Mouse (Mus musculus) cerebellum, adult (tissue): Measurements from ENCODE around the gene Wnt4.

Experiments used
- ATAC-seq: cut with Nextera tagmentation; 2 replicates; pipeline ENCODE4 v1.9.2; 2017; ENCODE audit warnings: mild to moderate bottlenecking, moderate library complexity, mixed read lengths; ENCODE audit not compliant: insufficient number of reproducible peaks, low FRiP score, low TSS enrichment

Gene Wnt4

DNA sequence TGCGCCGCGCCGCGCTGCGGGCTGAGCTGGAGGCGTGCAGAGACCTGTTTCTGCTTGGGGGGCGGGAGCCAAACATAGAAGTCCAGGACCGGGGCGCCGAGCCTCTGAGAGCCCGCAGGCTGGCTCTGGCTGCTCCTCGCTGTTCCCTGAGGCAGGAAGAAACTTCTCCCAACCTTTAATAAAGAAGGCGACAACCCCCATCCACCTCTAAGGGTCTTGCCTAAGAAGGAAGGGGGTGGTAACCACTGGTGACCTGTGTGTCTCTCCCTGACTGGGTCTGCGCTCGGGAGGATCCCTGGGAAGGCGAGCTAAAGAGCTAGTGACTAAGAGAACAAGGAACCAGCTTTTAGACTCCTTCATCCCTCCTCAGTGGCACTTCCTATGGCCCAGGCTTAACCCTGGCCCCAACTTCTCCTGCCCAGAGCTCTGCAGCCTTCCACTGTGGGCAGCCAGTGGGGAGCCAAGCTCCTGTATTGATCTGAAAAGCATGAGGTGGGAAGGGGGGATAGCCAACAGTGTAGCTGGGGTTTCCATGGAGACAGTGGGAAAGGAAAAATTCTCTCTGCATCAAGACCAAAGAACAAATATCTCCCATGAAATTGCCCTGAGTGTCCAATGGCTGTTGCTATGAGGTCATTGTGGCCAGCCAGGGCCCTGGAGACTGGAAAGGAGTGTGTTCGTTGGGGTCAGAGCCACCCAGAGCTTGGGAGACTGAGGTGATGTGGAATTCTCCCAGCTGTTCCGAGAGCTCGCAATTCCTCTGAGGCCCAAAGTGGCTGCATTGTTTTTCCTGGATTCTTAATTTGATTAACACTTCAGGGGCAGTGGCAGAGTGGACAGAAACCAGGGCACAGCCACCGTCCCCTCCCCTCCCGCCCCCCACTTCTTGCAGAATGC is 1.1 kb downstream of the Wnt4 start:
- no peak for ATAC-seq

DNA sequence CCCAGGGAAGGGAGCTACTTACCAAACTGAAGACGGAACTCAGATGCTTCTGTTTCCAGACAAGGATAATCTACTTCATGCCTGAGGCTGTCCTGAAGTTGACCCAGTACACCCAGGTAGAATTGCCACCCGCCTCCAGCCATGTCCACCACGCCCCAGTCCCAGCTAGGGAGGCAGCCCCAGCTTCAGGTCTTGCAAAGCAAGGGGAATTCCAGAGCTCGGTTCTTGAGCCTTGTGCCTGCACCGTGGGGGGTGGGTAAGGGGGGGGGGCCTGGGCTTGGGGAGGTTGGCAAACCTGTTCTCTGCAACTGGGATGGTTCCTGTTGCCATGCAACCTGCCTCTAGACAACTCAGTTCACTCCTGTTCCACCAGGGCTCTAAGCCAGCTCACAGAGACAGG is 2.1 kb downstream of the Wnt4 start:
- ATAC-seq: no peak

DNA sequence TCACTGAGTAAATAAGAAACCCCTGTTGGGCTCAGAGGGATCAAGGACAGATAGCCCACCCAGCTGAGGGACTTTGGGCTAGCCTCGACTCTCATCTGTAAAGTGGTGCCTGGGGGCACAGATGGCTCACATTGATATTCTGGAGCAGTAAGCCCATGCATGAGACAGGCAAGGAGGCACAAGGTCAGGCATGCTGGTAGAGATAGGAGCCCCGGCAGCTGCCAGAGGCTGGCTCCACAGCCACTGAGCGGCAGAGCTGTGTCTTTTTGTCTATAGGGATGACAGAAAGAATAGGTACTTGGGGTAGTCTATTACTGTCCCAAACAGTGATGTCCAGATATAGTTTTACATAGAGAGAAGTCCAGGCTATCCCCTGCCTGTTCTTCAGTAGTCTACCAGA is 4.0 kb downstream of the Wnt4 start:
- ATAC-seq: no peak

DNA sequence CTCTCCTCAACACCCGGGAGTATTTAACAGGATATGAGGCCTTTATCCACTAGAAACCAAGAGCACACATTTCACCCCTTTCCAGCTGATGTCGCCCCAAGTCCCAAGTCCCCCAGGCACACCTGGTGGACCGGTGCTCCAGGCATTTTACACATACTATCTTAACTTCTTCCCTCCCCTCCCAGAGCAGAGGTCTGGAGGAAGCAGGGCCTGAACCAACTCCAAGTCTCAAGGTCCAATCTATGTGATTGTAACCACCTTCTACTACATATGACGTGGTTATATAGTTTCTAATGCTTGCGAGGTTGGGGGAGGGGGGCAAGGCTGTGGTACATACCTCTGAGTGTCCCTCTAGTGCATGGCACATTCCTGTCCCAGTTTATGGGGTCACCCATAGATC is 4.8 kb downstream of the Wnt4 start:
- no peak for ATAC-seq

DNA sequence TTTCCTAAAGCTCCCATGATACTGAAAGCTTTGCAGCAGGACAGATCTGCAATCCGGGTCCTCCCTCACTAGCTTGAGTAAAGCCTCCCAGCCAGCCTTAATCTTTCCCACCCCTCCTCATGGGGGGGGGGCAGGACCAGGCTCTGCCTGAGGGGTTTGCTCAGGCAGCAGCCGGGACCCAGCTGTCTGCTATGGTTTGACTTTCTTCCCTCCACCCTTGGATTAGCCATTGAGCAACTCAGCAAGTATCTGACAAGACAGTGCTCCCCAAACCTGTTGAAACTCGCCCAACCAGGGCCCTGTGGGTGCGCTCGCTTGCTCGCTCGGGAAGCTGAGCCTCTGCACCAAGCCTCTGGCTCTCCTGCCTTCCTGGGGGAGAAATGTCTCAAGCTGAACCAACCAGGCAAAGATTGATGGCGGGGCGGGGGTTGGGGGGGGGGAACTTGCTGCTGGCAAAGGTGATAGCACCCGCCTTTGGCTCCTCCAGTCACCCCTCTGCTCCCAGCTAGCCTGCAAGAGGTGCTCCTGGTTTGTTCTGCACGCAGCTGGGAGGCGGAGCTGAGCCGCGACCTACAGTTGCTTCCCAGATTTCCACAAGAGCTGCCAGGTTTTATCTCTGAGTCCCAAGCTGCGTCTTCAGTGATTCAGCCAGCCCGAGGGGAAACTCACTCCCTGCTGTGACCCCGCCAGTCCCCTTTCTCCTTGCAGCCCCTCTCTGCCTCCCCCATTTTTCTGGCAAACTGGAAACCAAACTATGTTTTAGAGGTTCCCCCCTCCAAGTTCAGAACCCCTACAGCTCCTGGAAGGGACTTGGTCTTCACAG is 5.5 kb downstream of the Wnt4 start:
- ATAC-seq: no peak

DNA sequence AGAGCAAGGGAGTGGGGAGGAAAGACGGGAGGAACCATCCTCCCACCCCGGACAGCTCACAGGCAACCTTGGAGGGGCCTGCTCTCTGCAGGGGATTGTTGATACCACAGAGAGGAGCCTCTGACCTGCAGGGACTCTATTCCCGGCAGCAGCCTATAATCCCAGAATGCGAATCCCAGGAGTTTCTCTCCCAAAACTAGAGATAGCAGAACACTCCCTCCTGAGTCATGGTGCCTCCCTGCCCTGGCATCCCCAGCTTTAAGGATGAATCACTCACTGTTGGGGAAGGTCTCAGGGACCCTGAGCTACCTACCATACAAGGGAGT is 6.1 kb downstream of the Wnt4 start:
- ATAC-seq: no peak

DNA sequence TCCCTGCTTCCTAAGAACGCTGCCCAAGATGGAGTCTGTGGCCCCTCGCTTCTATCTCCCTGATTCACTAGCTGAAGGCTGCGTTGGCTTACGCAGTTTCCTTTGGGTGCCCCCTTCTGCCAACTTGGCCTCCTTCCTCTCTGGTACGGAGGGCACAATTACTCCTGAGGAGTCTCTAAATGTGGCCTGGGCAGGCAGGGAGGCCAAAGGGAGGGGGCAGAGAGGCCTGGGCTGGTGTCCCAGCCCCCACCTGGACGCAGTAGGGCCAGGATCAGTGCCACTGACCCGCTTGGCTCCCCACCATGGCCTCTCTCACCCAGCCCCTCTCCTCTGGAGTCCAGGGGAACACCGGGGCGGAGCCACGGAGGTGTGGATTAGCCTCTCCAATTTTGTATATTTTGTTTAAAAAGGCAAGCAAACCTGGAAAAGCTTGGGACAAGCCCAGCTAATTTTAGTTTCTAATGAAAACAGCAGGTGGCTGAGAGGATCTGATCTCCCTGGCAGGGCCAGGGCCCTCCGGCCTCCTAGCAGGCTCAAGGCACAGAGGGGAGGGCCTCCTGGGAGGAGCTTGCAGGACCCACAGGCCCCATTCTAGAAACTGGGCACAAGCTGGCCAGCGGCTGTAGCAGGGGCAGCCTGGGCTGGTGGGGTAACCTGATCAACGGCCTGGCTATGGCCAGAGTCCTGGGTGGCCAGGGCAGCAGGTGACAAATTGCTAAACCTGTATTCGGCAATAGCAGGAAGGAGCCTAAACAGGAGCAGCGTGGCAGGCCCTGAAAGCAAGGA is 8.8 kb downstream of the Wnt4 start:
- no peak for ATAC-seq

DNA sequence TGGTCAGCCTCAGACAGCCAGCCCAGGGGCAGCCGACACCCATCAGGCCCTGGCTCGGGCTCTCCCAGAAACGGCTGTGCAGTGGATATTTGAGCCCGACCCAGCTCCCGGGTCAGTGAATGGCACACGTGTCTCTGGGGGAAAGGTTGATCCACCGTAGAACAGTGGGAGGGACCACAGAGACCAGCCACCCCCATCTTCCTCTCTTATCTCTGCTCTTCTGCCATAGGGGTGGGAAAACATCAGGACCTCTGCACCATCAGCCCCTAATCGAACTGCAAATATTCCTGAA is 9.3 kb downstream of the Wnt4 start:
- ATAC-seq: no peak

DNA sequence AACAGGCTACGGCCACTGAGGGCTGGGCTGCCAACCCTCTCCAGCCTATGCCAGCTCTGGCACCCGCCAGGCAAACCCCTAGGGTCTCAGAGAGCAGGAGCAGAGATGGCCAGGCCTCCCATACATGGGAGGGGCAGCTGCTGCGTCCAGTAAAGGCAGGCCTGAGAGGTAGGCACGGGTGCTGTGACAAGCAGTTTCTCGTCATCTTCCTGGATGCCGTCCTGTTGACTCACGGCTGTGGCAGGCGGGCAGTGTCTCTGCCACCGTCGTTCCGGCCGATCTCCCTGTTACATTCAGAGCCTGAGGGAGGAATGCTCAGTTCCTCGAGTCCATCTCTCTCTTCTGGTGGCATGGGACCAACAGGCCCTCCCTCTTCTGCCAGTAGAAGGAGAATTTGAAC is 9.9 kb downstream of the Wnt4 start:
- ATAC-seq: no peak

DNA sequence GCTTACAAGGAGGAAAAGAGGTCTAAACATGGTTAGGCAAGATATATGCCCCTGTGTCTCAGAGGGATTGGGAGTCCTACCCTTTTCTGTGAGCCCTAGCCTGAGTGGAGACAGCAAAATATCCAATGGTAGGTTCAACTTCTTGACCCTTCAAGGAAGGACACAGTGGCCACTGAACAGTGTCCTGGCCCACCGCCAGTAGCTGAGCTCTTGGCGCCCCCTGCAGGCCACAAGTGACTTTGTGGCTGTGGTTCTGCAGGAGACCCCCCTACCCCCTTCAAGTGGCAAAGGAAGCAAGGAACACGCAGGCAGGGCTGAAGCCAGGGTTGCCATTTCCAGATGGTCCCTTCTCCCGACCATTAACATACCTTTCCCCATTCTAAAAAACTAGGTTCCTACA is 10.5 kb downstream of the Wnt4 start:
- no peak for ATAC-seq

DNA sequence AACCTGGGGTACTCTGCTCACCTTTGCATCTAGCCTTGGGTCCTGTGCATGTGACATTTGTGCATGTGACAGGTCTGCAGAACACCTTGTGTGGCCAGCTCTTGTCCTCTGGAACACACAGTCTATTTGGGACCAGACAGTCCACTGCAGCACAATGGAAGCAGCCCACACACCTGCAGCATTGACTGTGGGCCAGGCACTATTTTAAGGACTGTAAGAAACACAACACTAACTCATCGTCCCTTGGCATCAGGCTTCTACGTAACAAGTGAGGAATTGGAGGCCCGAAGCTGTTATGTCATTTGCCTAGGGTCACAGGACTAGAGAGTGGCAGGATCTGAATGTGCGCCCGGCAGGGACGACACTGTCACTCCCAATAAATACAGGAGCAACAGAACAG is 12.4 kb downstream of the Wnt4 start:
- ATAC-seq: no peak

DNA sequence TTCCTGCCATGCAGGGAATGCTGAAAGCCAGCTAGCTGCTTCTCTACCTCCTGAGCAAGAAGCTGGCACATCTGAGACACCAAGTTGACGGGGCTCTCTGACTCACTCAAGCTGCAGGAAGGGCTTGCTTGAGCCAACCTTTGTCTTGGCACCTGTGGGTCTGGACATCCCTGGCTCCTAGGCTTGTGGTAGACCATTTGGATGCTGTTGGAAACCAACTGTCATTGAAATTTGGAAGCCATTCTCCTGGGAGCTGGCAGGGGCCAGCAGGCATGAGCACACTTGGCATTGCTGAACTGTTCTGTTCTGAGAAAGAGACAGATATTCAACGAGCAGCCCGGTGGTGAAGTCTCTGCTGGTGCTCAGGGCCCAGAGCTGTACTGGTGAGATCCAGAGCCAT is 13.0 kb downstream of the Wnt4 start:
- ATAC-seq: peak; percentile 89

DNA sequence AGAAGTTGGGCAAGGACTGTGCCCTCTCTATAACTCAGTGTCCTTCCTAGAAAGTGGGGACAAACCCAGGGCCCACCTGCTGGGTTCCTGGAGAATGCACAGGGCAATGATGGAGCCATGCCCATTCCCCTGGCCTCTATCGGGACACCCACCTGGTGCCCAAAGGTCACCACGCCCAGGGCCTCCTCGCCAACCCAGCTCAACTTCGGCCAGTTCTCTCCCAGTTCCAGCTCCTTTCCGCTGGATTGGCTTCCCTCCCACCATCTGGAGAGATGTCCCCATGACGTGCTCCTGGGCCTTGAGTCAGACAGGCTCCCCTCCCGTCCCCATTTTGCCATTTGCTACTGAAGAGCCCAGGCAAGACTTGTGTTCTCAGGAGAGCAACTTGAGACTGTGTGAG is 15.3 kb downstream of the Wnt4 start:
- no peak for ATAC-seq

DNA sequence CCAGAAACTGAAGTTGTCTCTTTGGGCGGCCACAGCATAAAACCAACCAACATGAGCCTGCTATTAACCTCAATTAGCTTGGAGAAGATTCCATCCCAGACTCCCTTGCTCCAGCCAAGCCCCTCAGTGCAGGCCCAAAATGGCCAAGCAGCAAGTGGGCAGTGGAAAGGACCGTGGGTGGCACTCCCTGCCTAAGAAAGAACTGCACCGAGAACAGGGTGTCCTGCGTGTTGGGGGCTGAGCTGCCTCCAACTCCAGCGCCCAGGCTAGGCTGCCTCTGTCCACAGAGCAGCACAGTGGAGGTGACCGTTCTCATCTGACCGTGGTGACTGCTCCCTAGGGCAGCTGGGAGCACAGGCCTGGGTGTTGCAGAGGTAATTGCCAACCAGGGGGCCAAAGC is 16.7 kb downstream of the Wnt4 start:
- ATAC-seq: no peak

DNA sequence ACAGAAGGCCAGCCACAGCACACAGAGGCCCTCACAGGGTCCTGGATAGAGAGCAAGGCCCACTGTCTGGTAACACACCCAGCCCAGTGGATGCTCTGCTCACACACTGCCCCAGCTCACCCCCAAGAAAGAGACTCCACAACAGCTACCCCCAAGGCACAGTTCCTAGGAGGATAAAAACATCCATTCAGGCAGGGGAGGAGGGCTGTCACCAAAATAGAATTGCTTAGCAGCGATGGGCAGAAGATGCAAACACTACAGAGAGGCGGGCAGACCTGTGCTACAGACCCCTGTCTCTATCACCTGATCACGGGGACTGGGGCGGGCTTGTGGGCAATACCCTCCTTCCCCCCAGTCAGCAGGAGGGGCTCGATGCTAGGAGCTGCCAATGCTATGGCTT is 17.2 kb downstream of the Wnt4 start:
- ATAC-seq: no peak

DNA sequence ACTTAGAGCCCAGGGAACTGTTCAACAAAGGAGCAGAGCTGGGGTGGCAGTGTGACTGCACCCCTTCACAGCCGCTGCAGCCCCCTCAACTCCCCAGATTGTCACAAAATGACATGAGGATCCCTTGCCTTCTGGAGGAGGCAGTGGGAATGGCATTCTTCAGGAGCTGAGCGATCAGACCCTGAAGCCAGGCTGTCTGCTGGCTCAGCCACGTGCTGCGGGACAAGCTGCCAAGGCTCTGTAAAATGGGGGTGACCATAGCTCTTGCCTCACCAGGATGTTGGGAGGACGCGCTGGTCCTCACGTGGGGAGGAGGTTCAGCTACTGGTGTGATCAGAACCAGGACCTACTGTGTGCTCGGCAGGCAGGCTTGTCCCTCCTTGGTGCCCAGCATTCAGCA is 17.7 kb downstream of the Wnt4 start:
- no peak for ATAC-seq

DNA sequence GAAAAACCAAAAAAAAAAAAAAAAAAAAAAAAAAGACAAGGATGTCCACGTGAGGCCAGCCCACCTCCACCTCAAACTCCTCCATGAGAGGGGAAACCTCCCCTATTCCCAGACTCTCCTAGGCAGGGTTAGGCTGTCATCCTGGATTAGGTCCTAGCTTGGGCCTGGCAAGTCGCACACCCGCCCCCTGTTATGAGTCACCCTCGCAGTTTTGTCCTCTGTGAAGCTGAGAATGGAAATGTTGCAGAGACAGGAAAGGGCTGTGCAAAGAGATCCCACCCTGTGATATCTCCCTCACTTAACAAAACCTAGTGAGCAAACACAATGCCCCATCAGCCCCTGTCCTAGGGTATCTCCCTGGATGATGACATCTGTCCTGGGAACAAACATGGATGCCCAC is 20.3 kb downstream of the Wnt4 start:
- ATAC-seq: no peak

DNA sequence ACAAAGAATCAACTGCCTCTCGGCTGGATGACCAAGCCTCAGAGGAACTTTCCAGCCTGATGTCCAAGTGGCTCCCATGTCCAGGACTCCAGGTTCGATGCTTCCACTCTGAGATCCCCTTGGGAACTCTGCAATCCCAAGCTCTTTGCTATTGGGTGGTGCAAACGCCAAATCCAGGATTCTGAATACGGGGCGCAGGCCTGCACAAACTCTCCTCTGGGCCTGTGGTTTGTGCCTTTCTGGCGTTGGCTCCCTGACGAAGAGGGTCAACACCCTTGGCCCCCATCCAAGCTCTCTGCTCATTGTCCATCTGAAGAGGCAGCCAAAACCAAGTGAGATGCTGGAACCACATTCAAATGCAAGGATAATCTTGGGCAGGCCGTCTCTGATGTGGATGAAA is 21.1 kb downstream of the Wnt4 start:
- ATAC-seq: no peak

DNA sequence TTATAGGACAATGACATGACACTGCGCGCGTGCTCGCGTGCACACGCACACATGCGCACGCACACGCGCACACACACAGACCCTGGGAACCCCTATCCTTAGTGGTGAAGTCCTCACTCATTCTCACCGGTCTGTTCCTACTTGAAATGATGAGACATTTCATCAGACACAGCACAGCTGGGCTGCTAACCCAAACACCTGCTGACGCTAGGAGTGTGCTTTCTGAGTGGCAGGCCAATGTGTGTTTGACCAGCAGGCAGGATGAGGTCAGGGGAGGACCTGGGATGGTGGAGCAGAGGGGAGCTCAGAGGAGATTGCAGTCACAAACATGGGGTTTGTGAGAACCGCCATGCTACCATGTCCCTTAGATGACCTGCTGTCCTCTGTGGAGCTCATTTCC is 22.9 kb downstream of the Wnt4 start:
- ATAC-seq: no peak

DNA sequence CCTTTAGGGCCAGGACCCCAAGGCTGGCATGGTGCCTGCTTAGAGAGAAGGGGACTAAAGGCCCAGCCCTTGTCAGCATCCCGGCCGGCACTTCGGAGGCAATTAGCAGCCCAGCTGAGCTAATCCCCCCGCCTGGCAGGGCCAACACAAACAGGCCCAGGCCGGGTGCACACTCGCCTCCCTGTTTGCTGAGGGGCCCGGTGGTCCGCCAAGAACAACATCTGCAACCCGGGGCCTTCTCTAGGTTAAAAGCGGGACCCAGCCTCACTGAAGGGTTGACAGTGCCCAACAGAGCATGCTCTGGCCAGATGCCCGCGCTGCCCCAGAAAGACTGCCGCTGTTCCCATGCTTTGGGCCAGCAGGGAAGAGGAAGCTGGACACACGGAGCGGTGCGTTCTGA is 24.3 kb downstream of the Wnt4 start:
- ATAC-seq: no peak

DNA sequence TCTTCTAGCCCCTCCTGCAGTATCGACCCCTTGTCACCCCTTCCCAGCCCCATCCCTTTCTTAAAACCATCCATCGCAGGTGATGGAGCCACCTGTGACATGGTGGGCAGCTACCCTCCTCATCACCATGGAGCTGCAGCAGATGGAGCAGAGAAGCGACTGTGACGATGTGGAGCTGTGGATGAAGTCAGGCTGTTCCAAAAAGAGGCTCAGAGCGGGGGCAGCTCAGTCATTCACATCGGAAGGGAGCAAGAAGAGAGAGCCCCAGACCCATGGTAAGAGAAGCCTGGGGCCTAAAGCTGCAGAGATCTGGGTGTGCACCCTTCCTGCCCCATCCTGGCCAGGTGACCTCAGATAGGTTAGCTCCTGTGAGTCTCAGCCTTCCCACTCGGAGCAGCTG is 26.8 kb downstream of the Wnt4 start:
- no peak for ATAC-seq
